Comparison of ENCODE assay signal across 30 mouse cellular contexts in genomic region chr12:103476779-103477389, GRCm38 (mm10). TPM values are rescaled to one million over a fixed set of nuclear protein-coding genes. Genes with fewer than 3 reads are reported as not detected.
A peak's percentile ranks its signal among the peaks of the same experiment; 100 is the strongest.
DNase-seq lines count a peak whose midpoint lies in the region; ATAC-seq lines count a peak whose summit lies in the region.
"Had no signal": no experiment of that assay in that cellular context is flagged by ENCODE, and none has a peak within 500 bp of the region (broad histone marks: within the 10 kb centered on the region; RNA-seq: fewer than 3 reads in every experiment).

No protein-coding gene starts in this region.

- H3K9me3 ChIP-seq in intestine, embryonic 16.5 days (ENCODE audit: control insufficient read depth, low read length) = no peaks in the 10 kb centered on the region
- H3K9me3 ChIP-seq: embryonic facial prominence, embryonic 10.5 days; embryonic facial prominence, embryonic 12.5 days; forebrain, embryonic 13.5 days; forebrain, embryonic 15.5 days; G1E had no signal

- peaks cover 9% of the 10 kb centered on the region for H3K4me1 ChIP-seq in brown adipose tissue, adult 24 weeks (ENCODE audit: control insufficient read depth, insufficient read depth, insufficient read length, low read length)
- no peaks in the 10 kb centered on the region; the same call in 1 of the 2 replicates for H3K4me1 ChIP-seq in intestine, embryonic 16.5 days (ENCODE audit: control insufficient read depth, insufficient read depth, low read length)
- H3K4me1 ChIP-seq: embryonic facial prominence, embryonic 10.5 days; embryonic facial prominence, embryonic 12.5 days; forebrain, embryonic 13.5 days; forebrain, embryonic 15.5 days had no signal

- ATAC-seq in intestine, embryonic 16.5 days = peak; percentile 56; the same call in 1 of the 2 replicates
- ATAC-seq: activated CD4-positive, CD25-positive, alpha-beta regulatory T cell, adult 4 months; CD4-positive, CD25-positive, alpha-beta regulatory T cell, adult 4 months; forebrain, embryonic 13.5 days; forebrain, embryonic 15.5 days; forebrain, postnatal 0 days; Patski had no signal

- no peaks in the 10 kb centered on the region for H3K36me3 ChIP-seq in intestine, embryonic 16.5 days (ENCODE audit: control insufficient read depth, insufficient read depth, low read length)
- H3K36me3 ChIP-seq: embryonic facial prominence, embryonic 10.5 days; embryonic facial prominence, embryonic 12.5 days; forebrain, embryonic 15.5 days; G1E had no signal

- no peak overlapping the region for H3K9ac ChIP-seq in intestine, embryonic 16.5 days (ENCODE audit: low read depth, low read length)
- H3K9ac ChIP-seq: embryonic facial prominence, embryonic 12.5 days; forebrain, embryonic 13.5 days; forebrain, embryonic 15.5 days; forebrain, postnatal 0 days had no signal

- 72% methylated on average over 1 of the region's 1 CpGs for WGBS in intestine, embryonic 16.5 days

- no peak overlapping the region for H3K4me2 ChIP-seq in intestine, embryonic 16.5 days (ENCODE audit: low read depth, low read length)
- H3K4me2 ChIP-seq: embryonic facial prominence, embryonic 12.5 days; forebrain, embryonic 13.5 days; forebrain, embryonic 15.5 days had no signal

- no peaks in the 10 kb centered on the region for H3K27me3 ChIP-seq in intestine, embryonic 16.5 days (replicated peaks; ENCODE audit: control insufficient read depth, insufficient read depth, low read length)
- H3K27me3 ChIP-seq: embryonic facial prominence, embryonic 12.5 days; forebrain, embryonic 13.5 days; forebrain, embryonic 15.5 days had no signal

- H3K27ac ChIP-seq in brown adipose tissue, adult 24 weeks (replicated peaks; ENCODE audit: low read depth, low read length) = peak overlapping the region; percentile 89
- peak overlapping the region; percentile 61; the same call in 1 of the 2 replicates for H3K27ac ChIP-seq in intestine, embryonic 16.5 days (ENCODE audit: low read length)
- H3K27ac ChIP-seq: embryonic facial prominence, embryonic 10.5 days; embryonic facial prominence, embryonic 12.5 days; forebrain, embryonic 13.5 days; forebrain, embryonic 15.5 days had no signal

- DNase-seq in adrenal gland, adult 2 months = peak; percentile 1
- no peak for DNase-seq in adrenal gland, postnatal 14 days
- peak; percentile 65 for DNase-seq in heart, adult 11 months
- DNase-seq in heart, adult 9 months (ENCODE audit: low spot score in 2 of 2) = no peak
- no peak for DNase-seq in left cerebral cortex, adult 11 months (ENCODE audit: low spot score)
- no peak for DNase-seq in urinary bladder, postnatal 36 days (ENCODE audit: low spot score in 2 of 2)
- DNase-seq: adrenal gland, postnatal 10 days; B cell, adult 2 months; cerebellum, adult 11 months; cerebellum, adult 18-20 months; cerebellum, adult 8-10 months; cerebellum, adult 9-11 months; cerebellum, postnatal 14 days; cerebellum, postnatal 36 days; forebrain, postnatal 0 days had no signal

- H3K4me3 ChIP-seq in brown adipose tissue, adult 24 weeks (ENCODE audit: insufficient read depth, low read depth, low read length) = no peak overlapping the region
- no peak overlapping the region for H3K4me3 ChIP-seq in intestine, embryonic 16.5 days (ENCODE audit: low read length)
- H3K4me3 ChIP-seq: embryonic facial prominence, embryonic 10.5 days; embryonic facial prominence, embryonic 12.5 days; forebrain, embryonic 13.5 days; forebrain, embryonic 15.5 days had no signal

RNA-seq across cellular contexts. Expression of gene Ifi27l2b, which starts 19.9 kb away (rescaled TPM):
- not detected for total RNA-seq in adrenal gland, adult 2 months (2021)
- not detected in 2 replicates for polyA plus RNA-seq in adrenal gland, adult 2 months (2012; rRNA removed)
- not detected in 2 replicates for total RNA-seq in adrenal gland, postnatal 14 days (2021)
- not detected in 2 replicates for polyA plus RNA-seq in brown adipose tissue, adult 24 weeks (2012; ENCODE audit: insufficient read depth, insufficient read length, missing spikeins)
- 66.6 and 78.2 TPM in 2 replicates for polyA plus RNA-seq in intestine, embryonic 16.5 days (2015; fragmentation: Nextera tagmentation; extraction: Ambion mirVana)
- total RNA-seq: adrenal gland, adult 18-20 months; adrenal gland, postnatal 10 days; adrenal gland, postnatal 36 days; CH12.LX; forebrain, postnatal 0 days had no signal
- polyA plus RNA-seq: activated CD4-positive, CD25-positive, alpha-beta regulatory T cell, adult 4 months; embryonic facial prominence, embryonic 10.5 days; embryonic facial prominence, embryonic 12.5 days; embryonic facial prominence, embryonic 14.5 days; forebrain, embryonic 11.5 days; forebrain, embryonic 13.5 days; forebrain, embryonic 15.5 days; forebrain, postnatal 0 days; G1E; Patski had no signal

RNA-seq across cellular contexts. Expression of gene Ifi27l2a, which starts 33.4 kb away (rescaled TPM):
- 1,000 to 10,000 TPM in 1 of 2 experiments, 100 to 1,000 TPM in 1; 340 to 1,466 TPM for total RNA-seq in adrenal gland, adult 2 months (2021)
- 539 and 2,543 TPM in 2 replicates for polyA plus RNA-seq in adrenal gland, adult 2 months (2012; rRNA removed)
- total RNA-seq in adrenal gland, postnatal 14 days (2021) = 15.4 and 19.7 TPM in 2 replicates
- polyA plus RNA-seq in brown adipose tissue, adult 24 weeks (2012; ENCODE audit: insufficient read depth, insufficient read length, missing spikeins) = 1,113 and 2,189 TPM in 2 replicates
- 15.4 and 16.7 TPM in 2 replicates for polyA plus RNA-seq in intestine, embryonic 16.5 days (2015; fragmentation: Nextera tagmentation; extraction: Ambion mirVana)

RNA-seq across cellular contexts. Expression of gene Ifi27, which starts 42.9 kb away (rescaled TPM):
- total RNA-seq in adrenal gland, adult 2 months (2021) = 1,000 to 10,000 TPM in 1 of 2 experiments, 100 to 1,000 TPM in 1; 923 to 1,715 TPM
- polyA plus RNA-seq in adrenal gland, adult 2 months (2012; rRNA removed) = 1,448 and 1,459 TPM in 2 replicates
- 1,163 and 1,199 TPM in 2 replicates for total RNA-seq in adrenal gland, postnatal 14 days (2021)
- polyA plus RNA-seq in brown adipose tissue, adult 24 weeks (2012; ENCODE audit: insufficient read depth, insufficient read length, missing spikeins) = 2,121 and 2,899 TPM in 2 replicates
- polyA plus RNA-seq in intestine, embryonic 16.5 days (2015; fragmentation: Nextera tagmentation; extraction: Ambion mirVana) = 40.8 and 45.4 TPM in 2 replicates

RNA-seq across cellular contexts. Expression of gene Ddx24, which starts 51.3 kb away (rescaled TPM):
- 100 to 1,000 TPM; 116 to 132 TPM for total RNA-seq in adrenal gland, adult 2 months (2021)
- polyA plus RNA-seq in adrenal gland, adult 2 months (2012; rRNA removed) = 29.0 and 38.9 TPM in 2 replicates
- 92.3 and 99.1 TPM in 2 replicates for total RNA-seq in adrenal gland, postnatal 14 days (2021)
- polyA plus RNA-seq in brown adipose tissue, adult 24 weeks (2012; ENCODE audit: insufficient read depth, insufficient read length, missing spikeins) = 47.9 and 50.2 TPM in 2 replicates
- polyA plus RNA-seq in intestine, embryonic 16.5 days (2015; fragmentation: Nextera tagmentation; extraction: Ambion mirVana) = 68.2 and 85.0 TPM in 2 replicates

RNA-seq across cellular contexts. Expression of gene Ppp4r4, which starts 55.2 kb away (rescaled TPM):
- 1 to 10 TPM; 2.9 to 4.8 TPM for total RNA-seq in adrenal gland, adult 2 months (2021)
- polyA plus RNA-seq in adrenal gland, adult 2 months (2012; rRNA removed) = 0.98 and 2.1 TPM in 2 replicates
- total RNA-seq in adrenal gland, postnatal 14 days (2021) = 2.9 and 3.2 TPM in 2 replicates
- 1.0 and 3.8 TPM in 2 replicates for polyA plus RNA-seq in brown adipose tissue, adult 24 weeks (2012; ENCODE audit: insufficient read depth, insufficient read length, missing spikeins)
- polyA plus RNA-seq in intestine, embryonic 16.5 days (2015; fragmentation: Nextera tagmentation; extraction: Ambion mirVana) = 0.76 TPM in 2 replicates
- polyA plus RNA-seq: G1E had no signal

Comparison
In these comparisons a context has a peak if more than half of its experiments do, and no peak if none do; other contexts are left out.
1. DNase-seq: peak in adrenal gland, adult 2 months (single experiment) and heart, adult 11 months (single experiment); none in adrenal gland, postnatal 14 days (single experiment), heart, adult 9 months (0 of 2), left cerebral cortex, adult 11 months (single experiment) and urinary bladder, postnatal 36 days (0 of 2).
2. RNA of gene Ifi27l2b, which starts 19.9 kb away (polyA plus RNA-seq): 66.6 to 78.2 TPM in intestine, embryonic 16.5 days; not detected in adrenal gland, adult 2 months and not detected in brown adipose tissue, adult 24 weeks; every median in the first group is over 10 times any median in the second.
3. RNA of gene Ifi27l2a, which starts 33.4 kb away (polyA plus RNA-seq): 1,113 to 2,189 TPM in brown adipose tissue, adult 24 weeks and 539 to 2,543 TPM in adrenal gland, adult 2 months; 15.4 to 16.7 TPM in intestine, embryonic 16.5 days; every median in the first group is over 10 times any median in the second.
4. RNA of gene Ifi27, which starts 42.9 kb away (polyA plus RNA-seq): 2,121 to 2,899 TPM in brown adipose tissue, adult 24 weeks and 1,448 to 1,459 TPM in adrenal gland, adult 2 months; 40.8 to 45.4 TPM in intestine, embryonic 16.5 days; every median in the first group is over 10 times any median in the second.